Mouse (Mus musculus): ENCODE measurements around the gene Vcpkmt. TPM values are rescaled to one million over a fixed set of nuclear protein-coding genes. Genes with fewer than 3 reads are reported as not detected.
A peak's percentile ranks its signal among the peaks of the same experiment; 100 is the strongest.

Gene Vcpkmt
- polyA plus RNA-seq, 1 experiment from 2014 or later = 25.1 TPM

- Histone ChIP-seq H3K4me2 (ENCODE audit: low read length) (no peak overlapping the region), H3K27me3 (replicated peaks; ENCODE audit: control insufficient read depth, insufficient read depth, low read length) (no peaks in the 10 kb centered on the region), H3K4me1 (replicated peaks; ENCODE audit: control insufficient read depth, insufficient read depth, low read length) (no peaks in the 10 kb centered on the region), H3K36me3 (ENCODE audit: control insufficient read depth, insufficient read depth, low read length) (no peaks in the 10 kb centered on the region), H3K4me3 (ENCODE audit: low read depth, low read length) (no peak overlapping the region), H3K9me3 (ENCODE audit: control insufficient read depth, low read length) (no peaks in the 10 kb centered on the region), H3K9ac (ENCODE audit: low read length) (no peak overlapping the region), H3K27ac (ENCODE audit: low read depth) (no peak overlapping the region)
- WGBS = 50% methylated on average over 2 of the region's 2 CpGs
- ATAC-seq (replicated peaks; ENCODE audit: low FRiP score, low TSS enrichment, low read depth) (no peak), DNase-seq (ENCODE audit: low spot score) (no peak)
Measured at GRCm38 (mm10) chr12:69544562-69544961, 38.3 kb downstream of the Vcpkmt start.

- no peaks in the 10 kb centered on the region for H3K36me3 ChIP-seq (ENCODE audit: control insufficient read depth, insufficient read depth, low read length)
- DNase-seq (ENCODE audit: low spot score) (no peak), ATAC-seq (replicated peaks; ENCODE audit: low FRiP score, low TSS enrichment, low read depth) (no peak)
- WGBS = 90% methylated on average over 8 of the region's 8 CpGs
- no peak overlapping the region for H3K4me3 ChIP-seq (ENCODE audit: low read depth, low read length)
- no peak overlapping the region for H3K9ac ChIP-seq (ENCODE audit: low read length)
- H3K27ac ChIP-seq (ENCODE audit: low read depth) = no peak overlapping the region
- H3K4me1 ChIP-seq (replicated peaks; ENCODE audit: control insufficient read depth, insufficient read depth, low read length) = peaks cover 17% of the 10 kb centered on the region
- no peak overlapping the region for H3K4me2 ChIP-seq (ENCODE audit: low read length)
- no peaks in the 10 kb centered on the region for H3K9me3 ChIP-seq (ENCODE audit: control insufficient read depth, low read length)
- no peaks in the 10 kb centered on the region for H3K27me3 ChIP-seq (replicated peaks; ENCODE audit: control insufficient read depth, insufficient read depth, low read length)
Measured at GRCm38 (mm10) chr12:69542376-69542775, 40.5 kb downstream of the Vcpkmt start.

GRCm38 (mm10) chr12:69541663-69542062, 41.2 kb downstream of the Vcpkmt start:
- no peak overlapping the region for H3K4me3 ChIP-seq (ENCODE audit: low read depth, low read length)
- H3K27ac ChIP-seq (ENCODE audit: low read depth) = no peak overlapping the region
- H3K4me1 ChIP-seq (replicated peaks; ENCODE audit: control insufficient read depth, insufficient read depth, low read length) = peaks cover 23% of the 10 kb centered on the region
- H3K9me3 ChIP-seq (ENCODE audit: control insufficient read depth, low read length) = no peaks in the 10 kb centered on the region
- H3K9ac ChIP-seq (ENCODE audit: low read length) = no peak overlapping the region
- H3K27me3 ChIP-seq (replicated peaks; ENCODE audit: control insufficient read depth, insufficient read depth, low read length) = no peaks in the 10 kb centered on the region
- WGBS = 59% methylated on average over 8 of the region's 8 CpGs
- ATAC-seq (replicated peaks; ENCODE audit: low FRiP score, low TSS enrichment, low read depth) (no peak), DNase-seq (ENCODE audit: low spot score) (no peak)
- H3K4me2 ChIP-seq (ENCODE audit: low read length) = no peak overlapping the region
- no peaks in the 10 kb centered on the region for H3K36me3 ChIP-seq (ENCODE audit: control insufficient read depth, insufficient read depth, low read length)

GRCm38 (mm10) chr12:69539353-69539752, 43.5 kb downstream of the Vcpkmt start:
- Histone ChIP-seq H3K4me1 (replicated peaks; ENCODE audit: control insufficient read depth, insufficient read depth, low read length) (peaks cover 24% of the 10 kb centered on the region), H3K27me3 (replicated peaks; ENCODE audit: control insufficient read depth, insufficient read depth, low read length) (no peaks in the 10 kb centered on the region), H3K9me3 (ENCODE audit: control insufficient read depth, low read length) (no peaks in the 10 kb centered on the region), H3K27ac (ENCODE audit: low read depth) (no peak overlapping the region), H3K4me3 (ENCODE audit: low read depth, low read length) (no peak overlapping the region), H3K4me2 (ENCODE audit: low read length) (no peak overlapping the region), H3K9ac (ENCODE audit: low read length) (no peak overlapping the region), H3K36me3 (ENCODE audit: control insufficient read depth, insufficient read depth, low read length) (no peaks in the 10 kb centered on the region)
- no peak for DNase-seq (ENCODE audit: low spot score)
- no peak for ATAC-seq (replicated peaks; ENCODE audit: low FRiP score, low TSS enrichment, low read depth)
- WGBS = 42% methylated on average over 7 of the region's 7 CpGs

- Histone ChIP-seq H3K4me1 (replicated peaks; ENCODE audit: control insufficient read depth, insufficient read depth, low read length) (peaks cover 24% of the 10 kb centered on the region), H3K27me3 (replicated peaks; ENCODE audit: control insufficient read depth, insufficient read depth, low read length) (no peaks in the 10 kb centered on the region), H3K9ac (ENCODE audit: low read length) (no peak overlapping the region), H3K36me3 (ENCODE audit: control insufficient read depth, insufficient read depth, low read length) (no peaks in the 10 kb centered on the region), H3K4me3 (ENCODE audit: low read depth, low read length) (no peak overlapping the region), H3K9me3 (ENCODE audit: control insufficient read depth, low read length) (no peaks in the 10 kb centered on the region), H3K27ac (ENCODE audit: low read depth) (peak overlapping the region; percentile 66), H3K4me2 (ENCODE audit: low read length) (peak overlapping the region; percentile 52)
- DNase-seq (ENCODE audit: low spot score) (no peak), ATAC-seq (replicated peaks; ENCODE audit: low FRiP score, low TSS enrichment, low read depth) (no peak)
- 46% methylated on average over 4 of the region's 4 CpGs for WGBS
Measured at GRCm38 (mm10) chr12:69538362-69538950, 44.4 kb downstream of the Vcpkmt start.

GRCm38 (mm10) chr12:69537675-69538361, 45.0 kb downstream of the Vcpkmt start:
- 14% methylated on average over 19 of the region's 19 CpGs for WGBS
- no peaks in the 10 kb centered on the region for H3K27me3 ChIP-seq (replicated peaks; ENCODE audit: control insufficient read depth, insufficient read depth, low read length)
- peak overlapping the region; percentile 66 for H3K27ac ChIP-seq (ENCODE audit: low read depth)
- peaks cover 24% of the 10 kb centered on the region for H3K4me1 ChIP-seq (replicated peaks; ENCODE audit: control insufficient read depth, insufficient read depth, low read length)
- peak; percentile 76 for DNase-seq (ENCODE audit: low spot score)
- peak overlapping the region; percentile 17; the same call in 1 of the 2 replicates for H3K9ac ChIP-seq (ENCODE audit: low read length)
- peak overlapping the region; percentile 52 for H3K4me2 ChIP-seq (ENCODE audit: low read length)
- no peaks in the 10 kb centered on the region for H3K36me3 ChIP-seq (ENCODE audit: control insufficient read depth, insufficient read depth, low read length)
- H3K9me3 ChIP-seq (ENCODE audit: control insufficient read depth, low read length) = no peaks in the 10 kb centered on the region
- H3K4me3 ChIP-seq (ENCODE audit: low read depth, low read length) = no peak overlapping the region
- ATAC-seq (replicated peaks; ENCODE audit: low FRiP score, low TSS enrichment, low read depth) = peak; percentile 47

GRCm38 (mm10) chr12:69537243-69537674, 45.6 kb downstream of the Vcpkmt start:
- 28% methylated on average over 10 of the region's 10 CpGs for WGBS
- ATAC-seq (replicated peaks; ENCODE audit: low FRiP score, low TSS enrichment, low read depth) = peak; percentile 81

GRCm38 (mm10) chr12:69536616-69537242, 46.1 kb downstream of the Vcpkmt start:
- Histone ChIP-seq H3K27ac (ENCODE audit: low read depth) (peak overlapping the region; percentile 66), H3K4me2 (ENCODE audit: low read length) (peak overlapping the region; percentile 52), H3K36me3 (ENCODE audit: control insufficient read depth, insufficient read depth, low read length) (no peaks in the 10 kb centered on the region), H3K4me1 (replicated peaks; ENCODE audit: control insufficient read depth, insufficient read depth, low read length) (peaks cover 24% of the 10 kb centered on the region), H3K4me3 (ENCODE audit: low read depth, low read length) (no peak overlapping the region), H3K9ac (ENCODE audit: low read length) (no peak overlapping the region), H3K9me3 (ENCODE audit: control insufficient read depth, low read length) (no peaks in the 10 kb centered on the region), H3K27me3 (replicated peaks; ENCODE audit: control insufficient read depth, insufficient read depth, low read length) (no peaks in the 10 kb centered on the region)
- DNase-seq (ENCODE audit: low spot score) (no peak), ATAC-seq (replicated peaks; ENCODE audit: low FRiP score, low TSS enrichment, low read depth) (no peak)
- WGBS = 66% methylated on average over 10 of the region's 10 CpGs

More at GRCm38 (mm10) chr12:69537243-69537674, 45.6 kb downstream of the Vcpkmt start:
- no peaks in the 10 kb centered on the region for H3K27me3 ChIP-seq (replicated peaks; ENCODE audit: control insufficient read depth, insufficient read depth, low read length)
- H3K4me1 ChIP-seq (replicated peaks; ENCODE audit: control insufficient read depth, insufficient read depth, low read length) = peaks cover 24% of the 10 kb centered on the region
- no peaks in the 10 kb centered on the region for H3K9me3 ChIP-seq (ENCODE audit: control insufficient read depth, low read length)
- H3K4me3 ChIP-seq (ENCODE audit: low read depth, low read length) = no peak overlapping the region
- H3K36me3 ChIP-seq (ENCODE audit: control insufficient read depth, insufficient read depth, low read length) = no peaks in the 10 kb centered on the region
- peak overlapping the region; percentile 17; the same call in 1 of the 2 replicates for H3K9ac ChIP-seq (ENCODE audit: low read length)
- DNase-seq (ENCODE audit: low spot score) = no peak
- peak overlapping the region; percentile 52 for H3K4me2 ChIP-seq (ENCODE audit: low read length)
- peak overlapping the region; percentile 66 for H3K27ac ChIP-seq (ENCODE audit: low read depth)

All from intestine, embryonic 14.5 days (tissue).